Mouse (Mus musculus) ES-E14 (cell line): ENCODE measurements at regions not wholly inside any gene's neighbourhood (a gene's known extent, or its start where the extent isn't known, plus 50 kb on each side); places are given as distances from the start of the nearest gene placed in this dataset.

Experiments
- DNase-seq: peaks from one replicate; pipeline ENCODE4 v3.0.0-alpha.2; 2013; ENCODE audit warnings: low read depth, low spot score
- H3K27ac ChIP-seq: 2 replicates; pipeline ENCODE4 v1.5.1; 2012; ENCODE audit warnings: low read depth, mild to moderate bottlenecking, low read length, moderate library complexity, mixed read lengths; ENCODE audit not compliant: poor library complexity, insufficient read depth, severe bottlenecking
- H3K36me3 ChIP-seq: 2 replicates; pipeline ENCODE4 v1.6.1; 2012; ENCODE audit warnings: mild to moderate bottlenecking, low read length, moderate library complexity, mixed read lengths; ENCODE audit not compliant: control insufficient read depth, poor library complexity, insufficient read depth, severe bottlenecking
- H3K4me1 ChIP-seq, 2 experiments: fragments of 150-350 bp in 1 of 2; sonication (generic) in 1 of 2; 2 replicates each; pipeline ENCODE4 v1.6.1; 2012; ENCODE audit warnings: low read length in 2 of 2, mild to moderate bottlenecking in 1 of 2, mixed read lengths in 1 of 2; ENCODE audit not compliant: control insufficient read depth in 2 of 2, insufficient read depth in 2 of 2, poor library complexity in 1 of 2
- H3K4me3 ChIP-seq, 2 experiments: fragments of 150-350 bp in 1 of 2; sonication (generic) in 1 of 2; 2 replicates each; pipeline ENCODE4 v1.5.1; 2012; ENCODE audit warnings: low read length in 2 of 2, low read depth in 1 of 2, mild to moderate bottlenecking in 1 of 2, mixed read lengths in 1 of 2; ENCODE audit not compliant: insufficient read depth in 1 of 2, poor library complexity in 1 of 2, severe bottlenecking in 1 of 2
- H3K9ac ChIP-seq: 2 replicates; pipeline ENCODE4 v1.6.1; 2012; ENCODE audit warnings: low read depth, mild to moderate bottlenecking, low read length, mixed read lengths; ENCODE audit not compliant: poor library complexity, insufficient read depth, severe bottlenecking
- H3K9me3 ChIP-seq: fragments of 150-350 bp; sonication (generic); 2 replicates; pipeline ENCODE4 v1.6.1; 2012; ENCODE audit warnings: low read depth, mild to moderate bottlenecking, low read length; ENCODE audit not compliant: control insufficient read depth, insufficient read depth
- CHD2 ChIP-seq: IDR thresholded peaks from 2 replicates; pipeline ENCODE4 v1.6.1; 2014; ENCODE audit warnings: mild to moderate bottlenecking, low read depth, low read length, inconsistent platforms
- HCFC1 ChIP-seq: IDR thresholded peaks from 2 replicates; pipeline ENCODE4 v1.6.1; 2012; ENCODE audit warnings: low read length, inconsistent platforms, borderline replicate concordance; ENCODE audit not compliant: insufficient read depth
- MAFK ChIP-seq: IDR thresholded peaks from 2 replicates; pipeline ENCODE4 v1.6.1; 2014; ENCODE audit warnings: mild to moderate bottlenecking, low read depth, low read length, inconsistent platforms; ENCODE audit not compliant: insufficient read depth
- ZC3H11A ChIP-seq: IDR thresholded peaks from 2 replicates; pipeline ENCODE4 v1.6.1; 2012; ENCODE audit warnings: low read depth, mild to moderate bottlenecking, inconsistent platforms, low read length, borderline replicate concordance
- ZNF384 ChIP-seq: IDR thresholded peaks from 2 replicates; pipeline ENCODE4 v1.6.1; 2012; ENCODE audit warnings: low read depth, low read length, inconsistent platforms
- in situ Hi-C, 2 experiments: fragments of 600-800 bp; cut with MboI; formaldehyde crosslinking; loops; one replicate each; pipeline ENCODE4 v1.15.1; 2025; ENCODE audit warnings: low sequenced_read_pairs in 2 of 2, inconsistent platforms in 1 of 2; ENCODE audit not compliant: unreplicated experiment in 2 of 2

- no peak overlapping the region for H3K27ac ChIP-seq
- no peak for DNase-seq
- H3K9ac ChIP-seq: no peak overlapping the region
- no peaks in the 10 kb centered on the region for H3K36me3 ChIP-seq
- no peak for TF ChIP-seq HCFC1
- 0 out of 4 replicates have a peak, but pooled peaks cover 3 to 4% of the 10 kb centered on the region in 2 experiments for H3K4me1 ChIP-seq
- in situ Hi-C loops: no loop called here
- no peaks in the 10 kb centered on the region for H3K9me3 ChIP-seq
- no peak overlapping the region for H3K4me3 ChIP-seq
Observed at GRCm38 (mm10) chr5:101195501-101195900, 350.0 kb downstream of the Gpat3 start.

- no peak for TF ChIP-seq HCFC1
- no peak for TF ChIP-seq MAFK
- TF ChIP-seq CHD2: no peak
- no peak for TF ChIP-seq ZNF384
- no peak for TF ChIP-seq ZC3H11A
- H3K4me3 ChIP-seq: no peak overlapping the region
- H3K36me3 ChIP-seq: no peaks in the 10 kb centered on the region
- in situ Hi-C loops: no loop called here
- no peak overlapping the region for H3K27ac ChIP-seq
- H3K4me1 ChIP-seq: 0 out of 4 replicates have a peak, but pooled peaks cover 3 to 4% of the 10 kb centered on the region in 2 experiments
- DNase-seq: peak; percentile 35
- no peak overlapping the region for H3K9ac ChIP-seq
- no peaks in the 10 kb centered on the region for H3K9me3 ChIP-seq
Observed at GRCm38 (mm10) chr5:101190976-101191375, 345.5 kb downstream of the Gpat3 start.

GRCm38 (mm10) chr5:101173183-101173582 is 327.7 kb downstream of the Gpat3 start:
- no peak overlapping the region for H3K27ac ChIP-seq
- no peak overlapping the region for H3K9ac ChIP-seq
- no peaks in the 10 kb centered on the region for H3K4me1 ChIP-seq
- in situ Hi-C loops: no loop called here
- H3K4me3 ChIP-seq: no peak overlapping the region
- TF ChIP-seq CHD2 (no peak), MAFK (no peak), ZNF384 (no peak), HCFC1 (no peak), ZC3H11A (no peak)
- H3K9me3 ChIP-seq: no peaks in the 10 kb centered on the region
- DNase-seq: no peak
- no peaks in the 10 kb centered on the region for H3K36me3 ChIP-seq

- H3K9ac ChIP-seq: no peak overlapping the region
- H3K36me3 ChIP-seq: no peaks in the 10 kb centered on the region
- TF ChIP-seq ZC3H11A (no peak), HCFC1 (no peak), CHD2 (no peak), ZNF384 (no peak), MAFK (no peak)
- no peaks in the 10 kb centered on the region for H3K9me3 ChIP-seq
- no peak overlapping the region for H3K27ac ChIP-seq
- no peaks in the 10 kb centered on the region for H3K4me1 ChIP-seq
- H3K4me3 ChIP-seq: no peak overlapping the region
- in situ Hi-C loops: no loop called here
- DNase-seq: no peak
Observed at GRCm38 (mm10) chr5:101172782-101173181, 327.3 kb downstream of the Gpat3 start.

- in situ Hi-C loops: no loop called here
- H3K4me3 ChIP-seq: no peak overlapping the region
- H3K27ac ChIP-seq: no peak overlapping the region
- no peaks in the 10 kb centered on the region for H3K4me1 ChIP-seq
- H3K9me3 ChIP-seq: no peaks in the 10 kb centered on the region
- no peak overlapping the region for H3K9ac ChIP-seq
- TF ChIP-seq MAFK: no peak
- no peak for TF ChIP-seq HCFC1
- no peak for TF ChIP-seq ZNF384
- no peak for TF ChIP-seq ZC3H11A
- no peak for TF ChIP-seq CHD2
- no peaks in the 10 kb centered on the region for H3K36me3 ChIP-seq
- no peak for DNase-seq
Observed at GRCm38 (mm10) chr5:101169074-101169473, 323.6 kb downstream of the Gpat3 start.
